Mouse (Mus musculus): ENCODE measurements around the gene Radil.

Radil gene

DNA sequence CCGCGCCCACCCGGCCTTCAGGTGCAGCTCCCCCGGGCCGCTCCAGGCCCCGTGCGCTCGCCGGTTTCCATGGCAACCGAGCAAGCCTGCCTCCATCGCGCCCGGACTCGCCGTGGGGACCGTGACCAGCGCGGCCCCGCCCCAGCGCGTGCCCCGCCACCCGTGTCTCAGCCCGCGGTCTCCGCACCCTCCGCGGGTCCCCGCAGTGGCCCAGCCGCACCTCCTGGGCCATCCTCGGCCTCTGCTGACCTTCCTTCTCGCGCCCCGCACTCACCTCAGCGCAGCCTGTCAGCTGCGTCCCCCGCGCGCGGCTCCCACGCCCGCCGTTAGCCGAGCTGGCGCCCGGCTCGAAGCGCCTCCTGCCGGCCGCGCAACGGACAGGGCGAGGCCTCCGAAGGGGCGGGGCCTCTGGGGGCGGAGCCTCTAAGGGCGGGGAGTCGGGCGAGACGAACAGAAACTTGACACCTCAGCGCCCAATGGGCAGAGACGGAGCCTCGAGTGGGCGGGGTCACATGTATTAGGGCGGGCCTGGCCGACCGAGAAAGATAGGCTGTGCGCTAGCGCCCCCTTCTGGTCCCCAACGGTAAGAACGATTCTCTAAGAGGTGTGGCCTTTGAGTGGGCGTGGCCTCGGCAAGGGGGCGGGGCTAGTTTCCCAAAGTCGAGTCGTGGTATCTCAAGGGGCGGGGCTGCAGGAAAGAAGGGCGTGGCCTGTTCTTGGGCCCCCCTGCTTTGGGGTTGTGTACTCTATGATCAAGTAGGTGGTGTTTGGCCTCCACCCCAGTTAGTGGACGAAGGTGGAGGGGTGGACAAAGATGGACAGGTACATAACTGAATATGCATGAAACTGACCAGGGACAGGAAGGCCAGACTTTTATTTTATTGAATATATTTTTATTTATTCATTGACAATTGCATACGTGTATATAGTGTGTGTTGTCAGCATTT lies at the start of gene Radil:
TSS of gene Radil (minus strand) at position 393 of the 947 bp plus-strand sequence.
- DNase-seq (ENCODE audit: low spot score): peak; percentile 89

GRCm38 (mm10) chr5:142597648-142598390 lies 46.9 kb upstream of the Radil start:
- no peak for DNase-seq (ENCODE audit: low spot score)

DNA sequence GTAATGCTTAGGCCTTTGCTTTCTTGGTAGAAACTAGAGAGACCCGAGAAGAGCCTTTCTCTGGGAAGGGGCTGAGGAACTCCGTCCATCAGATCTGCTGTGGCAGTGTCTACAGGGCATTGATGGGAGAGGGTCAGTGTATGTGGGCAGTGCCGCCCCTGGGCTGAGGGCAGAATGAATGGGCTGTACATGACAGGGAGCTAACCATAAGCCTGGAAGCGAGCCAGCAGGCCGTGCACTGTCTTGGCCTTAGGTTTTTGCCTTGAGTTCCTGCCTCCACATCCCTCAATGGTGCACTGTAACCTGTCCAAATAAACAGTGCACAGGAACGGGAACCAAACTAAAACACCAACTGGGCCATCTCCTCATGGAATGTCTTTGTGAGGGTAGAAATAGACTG lies 45.8 kb upstream of the Radil start:
- no peak for DNase-seq (ENCODE audit: low spot score)

DNA sequence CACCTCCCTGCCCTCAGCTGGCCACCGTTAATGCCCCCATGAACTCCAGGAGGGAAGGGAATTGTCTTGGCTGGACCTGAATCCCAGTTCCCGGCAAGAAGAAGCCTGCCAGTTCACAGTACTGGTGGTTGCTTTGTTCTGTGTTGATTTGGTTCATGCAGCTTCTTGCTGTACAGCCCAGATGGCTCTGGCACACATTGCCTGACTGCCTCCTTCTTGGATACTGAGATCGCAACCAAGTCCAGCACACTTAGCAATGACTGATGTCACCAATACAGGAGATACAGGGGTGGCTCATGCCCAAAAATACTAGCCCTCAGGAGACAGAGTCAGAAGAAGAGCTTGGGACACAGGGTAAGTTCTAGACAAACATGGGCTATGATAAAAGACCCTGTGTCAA lies 44.8 kb upstream of the Radil start:
- no peak for DNase-seq (ENCODE audit: low spot score)

DNA sequence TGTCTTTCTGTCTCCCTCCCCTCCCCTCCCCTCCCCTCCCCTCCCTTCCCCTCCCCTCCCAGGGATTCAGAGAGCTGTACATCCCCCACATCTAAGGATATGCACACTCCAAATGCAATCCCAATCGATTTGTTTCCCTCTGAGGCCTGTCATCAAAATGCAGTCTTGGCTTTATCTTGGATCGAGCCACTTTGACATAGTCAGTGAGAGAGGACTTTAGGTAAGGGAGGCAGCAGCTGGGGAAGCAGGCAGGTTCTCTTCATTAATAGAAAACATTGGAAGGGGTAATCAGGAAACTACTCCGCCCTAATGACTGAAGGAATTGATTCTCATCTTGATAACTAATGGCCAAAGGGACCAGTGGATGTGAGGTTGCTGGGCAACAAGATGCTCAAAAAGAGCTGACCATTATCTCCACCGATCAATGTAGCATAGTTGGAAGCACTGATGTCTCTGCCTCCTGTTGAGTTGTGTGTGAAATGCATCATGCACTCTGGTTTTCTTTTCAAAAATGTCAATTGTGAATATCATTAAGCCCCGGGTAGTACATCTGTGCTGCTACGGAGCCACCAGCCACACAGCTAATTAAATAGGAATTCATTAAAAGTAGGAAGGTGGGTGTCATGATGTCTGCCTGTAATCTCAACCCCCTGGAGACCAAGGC lies 40.2 kb upstream of the Radil start:
- DNase-seq (ENCODE audit: low spot score): no peak

GRCm38 (mm10) chr5:142583616-142584126 lies 32.8 kb upstream of the Radil start:
- DNase-seq (ENCODE audit: low spot score): no peak

- no peak for DNase-seq (ENCODE audit: low spot score)
These were observed 30.6 kb upstream of the Radil start for GRCm38 (mm10) chr5:142581517-142581916.

GRCm38 (mm10) chr5:142578192-142578591 lies 27.3 kb upstream of the Radil start:
- DNase-seq (ENCODE audit: low spot score): no peak

GRCm38 (mm10) chr5:142576832-142577231 lies 25.9 kb upstream of the Radil start:
- DNase-seq (ENCODE audit: low spot score): peak; percentile 53

DNA sequence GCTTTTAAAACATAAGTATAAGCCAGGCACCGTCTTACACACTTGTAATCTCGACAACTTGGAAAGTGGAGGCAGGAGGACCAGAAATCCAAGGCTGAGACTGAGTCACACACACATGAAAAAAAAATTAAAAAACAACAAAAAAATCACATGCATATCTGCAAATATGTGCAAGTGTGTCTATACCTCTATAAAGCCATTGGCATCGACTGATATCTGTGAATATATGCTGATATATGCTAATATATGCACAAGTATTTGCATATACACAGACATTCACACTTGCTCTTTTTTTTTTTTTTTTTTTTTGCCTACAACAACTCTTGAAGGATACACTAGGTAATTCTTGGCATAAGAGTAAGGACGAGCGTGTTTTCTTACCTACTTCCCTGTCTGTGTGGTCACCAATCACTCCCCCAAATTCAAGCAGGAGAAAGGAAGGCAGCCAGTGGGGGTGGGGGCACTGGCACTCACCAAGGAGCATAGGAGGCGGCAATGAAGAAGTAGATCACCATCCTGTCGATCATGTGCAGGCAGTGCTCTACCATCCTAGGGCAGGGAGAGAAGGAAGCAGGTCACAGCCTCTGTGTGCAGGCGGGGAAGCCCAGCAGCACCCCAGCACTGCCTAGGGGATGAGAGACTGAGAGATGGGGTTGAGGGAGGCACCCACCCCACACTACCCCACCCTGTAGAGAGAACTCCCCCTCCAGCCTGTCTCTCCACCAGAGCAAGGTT lies 23.6 kb upstream of the Radil start:
- no peak for DNase-seq (ENCODE audit: low spot score)

DNA sequence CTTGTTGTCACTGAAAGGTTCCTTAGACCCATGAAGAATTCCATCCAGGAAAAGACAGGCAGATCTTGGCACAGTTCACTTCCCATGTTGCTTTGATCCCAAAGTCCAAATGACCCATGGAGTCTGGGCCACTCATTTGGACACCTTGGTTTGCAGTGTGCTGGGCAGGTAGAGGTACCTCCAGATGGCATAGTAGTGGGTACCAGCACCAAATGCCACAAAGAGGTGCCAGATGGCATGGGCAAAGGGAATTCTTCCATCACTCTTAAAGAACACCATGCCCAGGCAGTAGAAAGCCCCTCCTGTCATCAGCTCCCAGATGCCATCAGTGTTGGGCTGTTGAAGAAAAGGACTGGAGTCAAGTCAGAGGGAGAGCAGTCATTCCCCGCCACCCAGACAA lies 13.7 kb upstream of the Radil start:
- no peak for DNase-seq (ENCODE audit: low spot score)

GRCm38 (mm10) chr5:142560261-142560660 lies 9.4 kb upstream of the Radil start:
- no peak for DNase-seq (ENCODE audit: low spot score)

GRCm38 (mm10) chr5:142557397-142558067 lies 6.6 kb upstream of the Radil start:
- DNase-seq (ENCODE audit: low spot score): peak; percentile 21

DNA sequence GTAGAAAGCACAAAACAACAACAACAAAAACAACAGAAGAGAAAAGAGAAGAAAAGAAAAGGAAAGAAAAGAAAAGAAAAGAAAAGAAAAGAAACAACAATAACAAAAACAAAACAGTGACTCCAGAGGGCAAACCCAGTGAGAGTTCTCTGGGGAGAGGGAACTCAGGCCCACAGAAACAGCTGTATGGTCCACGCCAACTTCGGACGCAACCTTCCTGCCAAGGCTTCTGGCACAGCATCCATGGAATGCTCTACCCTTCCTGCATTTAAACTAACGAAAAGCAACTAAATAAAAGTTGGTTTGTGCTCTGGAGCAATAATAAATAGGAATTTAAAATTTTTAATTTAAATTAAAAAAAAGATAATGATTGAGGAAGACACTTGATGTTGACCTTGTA lies 5.8 kb upstream of the Radil start:
- no peak for DNase-seq (ENCODE audit: low spot score)

GRCm38 (mm10) chr5:142555866-142556265 lies 5.0 kb upstream of the Radil start:
- no peak for DNase-seq (ENCODE audit: low spot score)

DNA sequence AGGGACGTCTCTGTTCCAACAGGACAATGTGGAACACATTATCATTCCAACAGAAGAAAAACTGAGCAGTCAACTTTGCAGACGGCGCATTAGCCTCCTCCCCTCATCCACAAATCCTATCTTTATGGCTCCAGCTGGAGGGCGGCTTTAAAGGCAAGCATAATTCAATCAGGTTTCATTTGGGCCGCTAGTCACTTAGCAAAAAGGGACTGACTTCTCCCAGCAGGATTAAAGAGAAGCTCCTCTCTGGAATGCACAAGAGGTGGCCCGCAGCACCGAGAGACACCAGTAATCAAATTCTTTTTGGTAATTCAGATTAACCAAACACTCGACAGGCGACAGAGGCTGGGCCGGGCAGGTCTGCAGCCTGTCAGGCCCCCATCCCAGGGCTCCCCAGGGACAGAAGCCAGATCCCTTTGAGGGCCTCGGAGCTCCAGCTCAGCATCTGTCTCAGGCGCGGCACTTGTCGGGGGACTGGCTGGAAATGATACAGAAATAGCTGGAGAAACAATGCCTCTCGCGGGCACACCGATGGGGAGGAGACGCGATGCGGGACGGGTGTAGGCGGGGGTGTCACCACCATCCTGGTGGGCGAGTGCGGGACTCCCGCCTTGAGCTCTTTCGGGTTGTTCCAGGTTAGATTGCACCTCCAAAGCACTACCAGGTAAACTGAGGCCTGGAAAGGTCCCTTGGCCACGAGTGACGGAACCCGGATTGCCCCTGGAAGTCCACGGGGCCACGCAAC lies 765 bp downstream of the Radil start:
- no peak for DNase-seq (ENCODE audit: low spot score)

DNA sequence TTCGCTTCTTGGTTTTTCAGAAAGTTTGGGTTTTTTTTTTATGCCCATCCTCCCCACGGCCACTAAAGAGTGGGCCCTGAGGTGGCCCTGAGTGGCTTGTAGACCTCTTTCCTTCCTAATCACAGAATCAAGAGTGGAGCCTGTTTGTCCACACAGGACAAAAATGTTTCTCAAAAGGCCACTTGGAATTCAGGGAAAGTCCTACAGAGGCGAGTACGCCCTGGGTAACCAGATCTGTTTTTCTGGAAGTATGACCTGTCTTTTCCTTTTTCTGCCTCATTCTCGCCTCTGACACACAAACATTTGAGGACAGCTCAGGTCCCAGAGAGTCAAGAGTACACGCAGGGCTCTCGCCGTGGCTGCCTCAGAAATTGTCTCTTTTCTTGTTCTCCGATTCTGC lies 1.5 kb downstream of the Radil start:
- DNase-seq (ENCODE audit: low spot score): no peak

- DNase-seq (ENCODE audit: low spot score): no peak
These were observed 3.8 kb downstream of the Radil start for GRCm38 (mm10) chr5:142547066-142547465.

DNA sequence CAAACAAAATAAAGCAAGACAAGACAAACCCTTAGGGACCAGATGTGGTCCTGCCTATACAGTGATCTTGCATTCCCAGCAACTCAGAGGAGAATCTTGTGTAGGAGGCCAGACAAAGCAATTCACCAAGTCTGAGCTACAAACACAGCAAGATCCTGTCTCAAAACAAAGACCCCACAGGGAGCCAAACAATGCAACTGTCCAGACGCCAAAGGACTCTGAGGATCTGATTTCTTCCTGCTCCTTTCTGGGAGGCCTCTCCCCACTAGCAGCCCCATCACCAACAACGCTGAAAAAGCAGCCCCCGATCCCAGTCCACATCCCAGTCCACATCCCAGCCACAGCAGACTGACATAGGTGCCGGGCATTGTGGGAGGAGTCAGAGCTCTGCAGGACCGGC lies 4.6 kb downstream of the Radil start:
- no peak for DNase-seq (ENCODE audit: low spot score)

GRCm38 (mm10) chr5:142545014-142545795 lies 5.7 kb downstream of the Radil start:
- no peak for DNase-seq (ENCODE audit: low spot score)
